Mouse (Mus musculus): Measurements from ENCODE around the gene Htr7.

The Htr7 gene

DNA sequence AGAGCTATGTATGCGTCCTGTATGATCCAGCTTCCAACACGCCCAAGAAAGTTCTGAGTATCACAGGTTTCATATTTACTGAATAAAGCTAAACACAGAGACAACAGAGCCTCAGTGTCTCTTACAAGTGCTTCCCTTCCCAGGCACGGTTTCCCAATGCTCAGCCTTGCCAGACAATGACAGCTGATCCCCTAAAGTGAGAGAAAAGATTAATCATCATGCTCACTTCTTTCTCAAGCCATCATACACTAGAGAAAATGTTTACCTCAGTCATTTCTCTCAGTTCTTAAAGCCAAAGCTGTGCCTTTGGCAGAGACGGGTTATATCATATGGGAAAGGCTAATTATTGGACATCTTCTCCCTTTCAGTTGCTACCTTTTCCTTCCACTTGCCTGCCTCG, 99.7 kb downstream of the Htr7 start:
- in situ Hi-C loops (cut with MseI, MboI), result no loop called here

DNA sequence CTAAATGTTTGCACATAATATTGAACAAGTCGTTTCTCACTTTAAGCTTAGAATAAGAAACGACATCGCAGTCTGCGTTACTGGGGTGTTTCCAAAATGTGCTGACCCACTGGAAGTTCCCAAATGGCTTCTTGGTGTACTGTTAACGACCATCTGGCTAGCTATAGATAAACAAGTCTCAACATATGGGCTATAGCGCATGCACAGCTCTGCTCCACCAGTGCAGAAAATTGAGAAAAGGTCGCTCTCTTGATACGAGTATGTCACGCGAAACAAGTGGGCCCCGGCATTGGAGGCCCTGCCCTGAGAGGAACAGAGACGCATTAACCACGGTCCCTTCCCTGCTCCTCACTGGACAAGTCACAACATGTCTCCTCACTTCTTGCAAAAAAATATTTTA, 101.6 kb downstream of the Htr7 start:
- in situ Hi-C loops (cut with MseI, MboI), result no loop called here

GRCm38 (mm10) chr19:35949888-35950287, 107.4 kb downstream of the Htr7 start:
- in situ Hi-C loops (cut with MseI, MboI), result no loop called here

- in situ Hi-C loops (cut with MseI, MboI), result no loop called here
These were observed 132.3 kb downstream of the Htr7 start for GRCm38 (mm10) chr19:35924961-35925495.

DNA sequence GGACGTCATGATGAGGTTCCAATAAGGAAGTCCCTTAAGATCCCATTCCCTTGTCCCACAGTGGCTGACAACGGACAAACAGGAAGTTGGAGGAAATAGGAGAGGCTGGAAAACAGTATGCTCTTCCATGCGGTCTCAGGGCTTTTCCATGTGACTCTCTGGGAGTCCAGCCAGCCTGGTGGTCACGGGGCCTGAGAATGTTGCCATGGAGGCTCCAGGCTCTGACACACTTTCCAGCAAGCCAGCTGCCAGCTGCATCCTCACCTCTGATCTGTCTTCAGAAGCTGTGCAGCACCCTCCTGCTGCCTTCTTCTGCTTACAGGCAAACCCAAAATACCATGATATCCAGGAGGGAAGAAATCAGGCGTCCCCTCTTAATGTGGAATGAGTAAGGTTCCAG, 132.9 kb downstream of the Htr7 start:
- in situ Hi-C loops (cut with MseI, MboI), result no loop called here
